Mouse (Mus musculus) gastrocnemius, adult 8-10 months (tissue): Measurements from ENCODE around the gene Hs3st1. TPM values are rescaled to one million over a fixed set of nuclear protein-coding genes. Genes with fewer than 3 reads are reported as not detected.
"Not testable (repeated sequence)": the region's sequence is repeated elsewhere in the genome, so short reads cannot be mapped to it uniquely, and the experiment has no call there.

Experiments
- DNase-seq, 2 experiments: peaks; one replicate each; pipeline ENCODE4 v3.0.0; 2022; ENCODE audit warnings: low spot score in 2 of 2
- total RNA-seq, 4 experiments: library from RNA; stranded (reverse); gene quantifications; 2 replicates each; pipeline ENCODE4 v1.2.4; 2022

Hs3st1 gene
- 1 to 10 TPM in 2 of 4 experiments, under 1 TPM in 2; 0.58 to 1.5 (median 1.00) TPM for total RNA-seq

DNA sequence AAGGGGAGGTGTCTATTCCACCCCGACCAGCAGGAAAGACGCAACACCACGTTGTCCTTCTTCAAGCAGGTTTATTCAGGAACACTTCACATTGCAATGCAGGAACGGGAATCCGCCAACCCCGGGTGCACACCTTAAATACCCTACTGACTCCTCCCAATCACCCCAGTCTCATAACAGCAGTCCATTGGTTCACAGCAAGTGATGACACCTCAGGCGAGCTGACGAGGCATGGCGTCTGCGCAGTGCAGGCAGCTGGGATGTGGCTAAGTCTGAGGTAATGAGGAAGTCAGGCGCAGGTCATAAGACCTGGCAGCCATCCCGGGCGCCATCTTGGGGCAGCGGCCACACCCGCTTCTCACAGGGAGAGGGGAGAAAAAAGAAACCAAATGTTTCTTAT is at the start of gene Hs3st1:
Gene Hs3st1, minus strand, starts transcription at position 101 of the 400 bp plus-strand sequence.
- DNase-seq = not testable (repeated sequence)

- no peak for DNase-seq
Observed at GRCm38 (mm10) chr5:39804663-39805062, 49.4 kb upstream of the Hs3st1 start.

- DNase-seq = no peak
Observed at GRCm38 (mm10) chr5:39803941-39804340, 48.7 kb upstream of the Hs3st1 start.

DNA sequence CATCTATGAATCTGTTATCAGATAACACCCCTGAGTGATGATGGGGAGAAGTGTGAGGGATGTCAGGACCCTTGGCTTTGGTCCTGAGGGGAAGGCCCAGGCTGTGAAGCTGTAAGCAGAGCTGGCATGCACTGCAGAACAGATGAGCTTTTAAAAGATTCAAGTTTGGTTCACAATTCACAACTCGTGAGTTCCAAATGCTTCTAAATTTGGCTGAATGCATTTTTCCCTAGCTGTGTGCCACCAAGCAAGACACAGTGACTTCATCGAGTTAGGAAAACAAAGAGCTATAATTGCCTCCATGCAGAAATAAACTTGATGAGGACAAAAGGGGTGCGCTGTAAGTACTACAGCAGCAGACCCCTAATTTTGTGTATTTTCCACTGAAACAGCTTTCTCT is 48.2 kb upstream of the Hs3st1 start:
- DNase-seq = no peak

DNA sequence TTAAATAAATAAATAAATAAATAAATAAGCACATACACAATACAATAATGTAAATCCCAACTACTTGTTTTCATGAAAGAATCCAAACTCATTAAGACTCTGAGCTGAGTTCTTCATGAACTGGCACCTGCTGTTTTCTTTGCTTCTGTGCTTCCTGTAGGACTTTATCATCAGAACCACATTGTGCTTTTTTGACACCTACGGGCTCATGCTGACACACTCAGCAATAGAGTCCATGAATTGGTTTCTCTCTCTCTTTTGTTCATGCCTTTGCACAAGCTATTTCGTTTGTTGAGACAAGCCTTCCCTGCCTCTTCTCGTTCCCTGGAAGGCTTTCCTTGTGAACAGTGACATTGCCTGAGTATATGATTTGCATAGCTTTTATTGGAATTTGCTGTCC is 46.8 kb upstream of the Hs3st1 start:
- no peak for DNase-seq

DNA sequence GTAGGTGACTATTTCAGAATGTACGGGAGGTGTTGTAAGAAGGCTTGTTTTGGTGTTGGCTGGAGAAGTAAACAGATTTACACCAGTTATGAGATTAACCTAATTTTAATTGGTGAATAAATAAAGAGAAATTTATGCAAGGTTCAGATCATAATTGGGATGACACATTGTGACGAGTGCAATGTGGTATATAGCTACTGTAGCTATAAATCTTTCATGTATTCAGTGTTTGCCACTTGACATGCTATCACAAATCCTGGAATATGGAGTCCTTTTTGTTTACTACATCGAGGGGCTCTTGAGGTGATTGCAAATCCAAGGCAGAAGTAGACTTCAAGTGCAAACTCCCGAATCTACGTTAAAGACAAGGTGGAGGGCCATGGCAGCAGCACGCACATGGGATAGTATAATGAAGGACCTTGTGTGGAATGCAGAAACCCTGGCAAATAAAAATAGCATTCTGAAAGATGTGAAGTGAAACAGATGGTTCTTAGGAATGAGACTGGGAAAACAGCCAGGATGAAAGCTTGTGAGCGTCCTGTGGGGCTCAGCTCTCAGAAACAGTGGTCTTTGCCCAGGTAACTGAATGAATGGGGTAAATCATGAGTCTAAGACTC is 21.9 kb upstream of the Hs3st1 start:
- DNase-seq = no peak

- DNase-seq = no peak
Observed at GRCm38 (mm10) chr5:39771680-39772348, 16.5 kb upstream of the Hs3st1 start.

DNA sequence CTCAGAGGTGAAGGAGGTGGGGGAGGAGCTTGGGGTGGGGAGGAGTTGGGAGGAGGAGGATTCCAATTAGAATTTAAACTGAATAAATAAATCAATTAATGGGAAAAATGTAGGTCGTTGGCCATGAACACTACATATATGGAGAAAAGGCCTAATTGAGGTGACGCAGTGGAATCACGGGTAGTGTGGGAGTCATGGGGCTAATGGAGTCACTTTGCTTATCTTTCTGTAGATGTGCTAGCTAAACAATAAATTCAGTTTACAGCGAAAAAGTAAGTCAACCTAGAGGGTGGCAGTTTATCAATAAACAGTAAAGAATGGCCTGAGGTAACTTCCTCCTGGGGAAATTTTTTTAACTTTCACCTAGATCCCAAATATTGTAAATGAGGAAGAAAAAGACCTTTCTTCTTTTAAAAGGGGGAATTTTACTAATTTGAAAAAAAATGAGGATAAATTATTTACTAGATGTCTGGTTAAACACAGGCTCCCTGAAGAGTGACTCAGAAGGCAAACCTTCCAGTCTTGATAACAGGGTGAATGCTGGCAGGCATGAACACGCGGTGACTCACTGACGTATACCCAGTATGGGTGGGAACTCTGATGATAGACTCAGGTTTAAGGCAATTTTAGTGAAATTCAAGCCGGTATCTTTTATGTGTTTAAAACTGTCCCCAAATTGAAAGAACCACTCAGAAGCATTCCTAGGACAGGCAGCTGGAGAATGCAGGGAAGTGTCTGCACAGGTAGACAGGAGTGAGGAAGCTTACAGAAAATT is 6.6 kb upstream of the Hs3st1 start:
- no peak for DNase-seq

GRCm38 (mm10) chr5:39758890-39759475 is 3.7 kb upstream of the Hs3st1 start:
- DNase-seq = no peak

GRCm38 (mm10) chr5:39736843-39737242 is 18.4 kb downstream of the Hs3st1 start:
- DNase-seq = no peak

- DNase-seq = no peak
Observed at GRCm38 (mm10) chr5:39733750-39734443, 21.4 kb downstream of the Hs3st1 start.

- no peak for DNase-seq
Observed at GRCm38 (mm10) chr5:39733013-39733749, 22.1 kb downstream of the Hs3st1 start.

GRCm38 (mm10) chr5:39715694-39716550 is 39.4 kb downstream of the Hs3st1 start:
- no peak for DNase-seq

DNA sequence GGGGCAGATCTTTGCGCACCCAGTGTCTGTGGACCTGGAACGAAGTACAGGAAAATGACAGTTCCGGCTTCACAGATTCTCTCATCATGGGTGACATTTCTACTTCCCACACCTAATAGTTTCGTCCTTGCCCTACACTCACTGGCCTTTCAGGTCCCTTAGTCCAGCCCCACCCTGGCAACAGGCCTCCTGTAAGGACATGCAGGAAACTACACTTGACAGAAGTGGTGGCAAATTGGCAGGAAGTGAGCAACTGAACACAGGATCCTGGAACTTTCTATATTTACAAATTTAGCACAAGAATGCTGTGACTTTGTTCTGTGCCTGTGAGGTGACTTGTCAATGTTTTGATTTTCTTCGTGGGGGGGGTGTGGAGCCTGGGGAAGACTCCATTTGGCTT is 40.1 kb downstream of the Hs3st1 start:
- DNase-seq = no peak

GRCm38 (mm10) chr5:39705539-39705938 is 49.7 kb downstream of the Hs3st1 start:
- DNase-seq = no peak

DNA sequence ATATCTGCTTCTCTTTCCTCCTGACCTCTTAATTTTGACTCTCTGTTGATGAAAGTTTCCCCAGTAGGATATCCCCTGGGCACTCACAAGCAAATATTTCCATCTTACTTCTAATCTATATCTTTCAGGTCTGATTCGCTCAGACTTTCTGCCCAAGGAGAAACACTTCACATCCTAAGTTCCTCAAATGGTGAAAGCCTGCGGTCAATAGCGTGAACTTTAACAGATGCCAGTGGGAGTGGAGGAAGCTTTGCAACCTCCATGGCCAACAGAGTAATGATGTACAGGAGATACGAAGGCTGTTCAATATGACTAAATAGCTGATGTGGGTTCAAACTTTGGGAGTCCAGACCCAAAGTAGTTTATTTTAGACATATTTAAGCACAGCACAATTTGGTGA is 94.4 kb downstream of the Hs3st1 start:
- DNase-seq = no peak

GRCm38 (mm10) chr5:39659417-39659816 is 95.9 kb downstream of the Hs3st1 start:
- DNase-seq = no peak

DNA sequence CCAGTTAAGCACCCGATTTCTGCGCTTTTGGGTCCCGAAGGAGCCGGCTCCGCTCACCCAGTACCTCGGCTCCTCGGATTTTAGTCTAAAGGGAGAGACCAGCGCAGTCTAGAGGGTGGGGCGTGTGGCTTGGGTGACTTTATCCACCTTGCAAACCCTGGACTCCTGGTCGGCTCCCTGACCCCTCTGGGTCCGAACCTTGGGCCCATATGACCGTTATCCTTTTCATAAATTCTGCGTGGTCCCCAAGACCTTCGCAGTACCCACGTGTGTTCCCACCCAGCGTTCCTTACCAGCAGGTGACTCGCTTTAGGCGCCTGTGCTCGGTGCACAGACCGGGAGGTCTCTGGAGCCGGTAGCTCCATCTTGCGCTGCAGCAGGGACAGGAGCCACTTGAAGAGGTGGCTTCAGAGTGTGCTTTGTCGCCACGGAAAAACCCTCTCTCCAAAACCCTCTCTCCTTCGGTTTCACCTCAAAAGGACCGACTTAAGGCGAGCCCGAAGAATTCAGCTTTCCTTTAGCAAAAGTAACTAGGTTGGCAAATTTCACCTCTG is 110.4 kb downstream of the Hs3st1 start:
- no peak for DNase-seq
